In genomic region chr11:5512961-5513360, GRCm38 (mm10) we compare ENCODE assay signal across 37 mouse cellular contexts. TPM values are rescaled to one million over a fixed set of nuclear protein-coding genes. Genes with fewer than 3 reads are reported as not detected.
DNase-seq lines count a peak whose midpoint lies in the region; ATAC-seq and TF ChIP-seq lines count a peak whose summit lies in the region.
"Had no signal": no experiment of that assay in that cellular context is flagged by ENCODE, and none has a peak within 500 bp of the region (broad histone marks: within the 10 kb centered on the region; RNA-seq: fewer than 3 reads in every experiment).

No protein-coding gene starts in this region.

- 79% methylated on average over 8 of the region's 8 CpGs for WGBS in liver, postnatal 0 days (ENCODE audit: insufficient replicate concordance)
- WGBS in bone marrow, adult 2 months: 64% methylated on average over 8 of the region's 8 CpGs
- WGBS in stomach, embryonic 16.5 days: 76% methylated on average over 8 of the region's 8 CpGs
- 83% methylated on average over 8 of the region's 8 CpGs for WGBS in hindbrain, embryonic 10.5 days

- H3K9ac ChIP-seq in liver, postnatal 0 days (replicated peaks): no peak overlapping the region
- H3K9ac ChIP-seq in ES-E14 (ENCODE audit: insufficient read depth, low read depth, low read length, poor library complexity, severe bottlenecking): no peak overlapping the region
- H3K9ac ChIP-seq in stomach, embryonic 16.5 days (ENCODE audit: low read length): no peak overlapping the region
- H3K9ac ChIP-seq: embryonic facial prominence, embryonic 12.5 days; heart, embryonic 15.5 days; hindbrain, embryonic 12.5 days; limb, embryonic 13.5 days; liver, embryonic 13.5 days; lung, embryonic 14.5 days; neural tube, embryonic 13.5 days had no signal

- H3K4me1 ChIP-seq in liver, postnatal 0 days (ENCODE audit: insufficient read depth): peaks cover 31% of the 10 kb centered on the region
- peaks cover 21 to 31% of the 10 kb centered on the region in 2 experiments for H3K4me1 ChIP-seq in ES-E14 (ENCODE audit: control insufficient read depth in 2 of 2, insufficient read depth in 2 of 2, low read length in 2 of 2, poor library complexity in 1 of 2)
- peaks cover 11% of the 10 kb centered on the region for H3K4me1 ChIP-seq in bone marrow, adult 2 months (ENCODE audit: control insufficient read depth, insufficient read depth, low read length)
- H3K4me1 ChIP-seq in stomach, embryonic 16.5 days (ENCODE audit: control insufficient read depth, insufficient read depth, low read length): 0 out of 2 replicates have a peak, but pooled peaks cover under 1% of the 10 kb centered on the region
- H3K4me1 ChIP-seq in hindbrain, embryonic 10.5 days (replicated peaks): 0 out of 2 replicates have a peak, but pooled peaks cover 3% of the 10 kb centered on the region
- H3K4me1 ChIP-seq: embryonic facial prominence, embryonic 12.5 days; heart, embryonic 15.5 days; hindbrain, embryonic 12.5 days; limb, embryonic 13.5 days; midbrain, embryonic 10.5 days; neural tube, embryonic 13.5 days had no signal

- in situ Hi-C loops in ES-E14 (cut with MboI; ENCODE audit: low sequenced_read_pairs in 2 of 2, unreplicated experiment in 2 of 2): no loop called here

- H3K9me3 ChIP-seq in liver, postnatal 0 days (ENCODE audit: low read length): no peaks in the 10 kb centered on the region
- H3K9me3 ChIP-seq in ES-E14 (ENCODE audit: control insufficient read depth, insufficient read depth, low read depth, low read length): no peaks in the 10 kb centered on the region
- H3K9me3 ChIP-seq in stomach, embryonic 16.5 days (replicated peaks; ENCODE audit: control insufficient read depth, low read length): no peaks in the 10 kb centered on the region
- no peaks in the 10 kb centered on the region for H3K9me3 ChIP-seq in hindbrain, embryonic 10.5 days
- H3K9me3 ChIP-seq: embryonic facial prominence, embryonic 12.5 days; heart, embryonic 10.5 days; heart, embryonic 15.5 days; hindbrain, embryonic 12.5 days; limb, embryonic 13.5 days; liver, embryonic 13.5 days; midbrain, embryonic 10.5 days; neural tube, embryonic 13.5 days had no signal

- no peak for ATAC-seq in liver, postnatal 0 days
- no peak for ATAC-seq in stomach, embryonic 16.5 days (ENCODE audit: insufficient read depth, low FRiP score)
- ATAC-seq: activated CD4-positive, CD25-positive, alpha-beta regulatory T cell, adult 4 months; forebrain, embryonic 14.5 days; intestine, embryonic 16.5 days had no signal

- no peak for TF ChIP-seq CTCF in liver, postnatal 0 days (IDR thresholded peaks at IDR 0.05; ENCODE audit: low read depth)
- TF ChIP-seq CTCF in bone marrow, adult 2 months (IDR thresholded peaks at IDR 0.05; ENCODE audit: control insufficient read depth, insufficient read depth, low read length): no peak

- DNase-seq in liver, postnatal 0 days: no peak
- DNase-seq in liver (no peak), ES-E14 (ENCODE audit: low read depth, low spot score) (peak; percentile 22)
- no peak for DNase-seq in hindbrain, embryonic 10.5 days (ENCODE audit: low spot score)
- no peak for DNase-seq in yolk sac, embryonic 10.5 days (ENCODE audit: low spot score)
- DNase-seq: adrenal gland, adult 2 months; adrenal gland, postnatal 36 days; cerebellum, adult 8-10 months; embryo, embryonic 11 days; liver, embryonic 13.5 days; lung, embryonic 14.5 days; lung, postnatal 14 days; thymus, adult 2 months; thymus, postnatal 36 days had no signal

- peak overlapping the region; percentile 81; the same call in 1 of the 2 replicates for H3K27ac ChIP-seq in liver, postnatal 0 days (ENCODE audit: low read depth)
- peak overlapping the region; percentile 66; the same call in 1 of the 2 replicates for H3K27ac ChIP-seq in ES-E14 (ENCODE audit: insufficient read depth, low read depth, low read length, poor library complexity, severe bottlenecking)
- H3K27ac ChIP-seq in bone marrow, adult 2 months (ENCODE audit: control insufficient read depth, insufficient read depth, low read depth, low read length, poor library complexity): peak overlapping the region; percentile 42; the same call in 1 of the 2 replicates
- peak overlapping the region; percentile 23; the same call in 1 of the 2 replicates for H3K27ac ChIP-seq in stomach, embryonic 16.5 days (ENCODE audit: low read length)
- no peak overlapping the region for H3K27ac ChIP-seq in hindbrain, embryonic 10.5 days
- H3K27ac ChIP-seq: embryonic facial prominence, embryonic 12.5 days; heart, embryonic 10.5 days; hindbrain, embryonic 12.5 days; limb, embryonic 13.5 days; liver, embryonic 13.5 days; midbrain, embryonic 10.5 days; neural tube, embryonic 13.5 days had no signal

- H3K36me3 ChIP-seq in liver, postnatal 0 days (replicated peaks; ENCODE audit: insufficient read depth, low read length): no peaks in the 10 kb centered on the region
- H3K36me3 ChIP-seq in ES-E14 (ENCODE audit: control insufficient read depth, insufficient read depth, low read length, poor library complexity, severe bottlenecking): no peaks in the 10 kb centered on the region
- H3K36me3 ChIP-seq in stomach, embryonic 16.5 days (ENCODE audit: control insufficient read depth, insufficient read depth, low read length): no peaks in the 10 kb centered on the region
- H3K36me3 ChIP-seq in hindbrain, embryonic 10.5 days: no peaks in the 10 kb centered on the region
- H3K36me3 ChIP-seq: embryonic facial prominence, embryonic 12.5 days; heart, embryonic 10.5 days; heart, embryonic 15.5 days; hindbrain, embryonic 12.5 days; limb, embryonic 13.5 days; liver, embryonic 13.5 days; midbrain, embryonic 10.5 days; neural tube, embryonic 13.5 days had no signal

- TF ChIP-seq POLR2A in bone marrow, adult 2 months (IDR thresholded peaks at IDR 0.05; ENCODE audit: borderline replicate concordance, control insufficient read depth, low read depth, low read length): no peak

- no peak overlapping the region for H3K4me3 ChIP-seq in liver, postnatal 0 days (ENCODE audit: low read depth, low read length)
- H3K4me3 ChIP-seq in ES-E14 (ENCODE audit: insufficient read depth in 1 of 2, low read depth in 1 of 2, low read length in 2 of 2, poor library complexity in 1 of 2, severe bottlenecking in 1 of 2): no peak overlapping the region; a peak in 1 of 4 replicates
- H3K4me3 ChIP-seq in bone marrow, adult 2 months (replicated peaks; ENCODE audit: control insufficient read depth, low read depth, low read length): no peak overlapping the region
- no peak overlapping the region for H3K4me3 ChIP-seq in stomach, embryonic 16.5 days (replicated peaks; ENCODE audit: low read length)
- H3K4me3 ChIP-seq in hindbrain, embryonic 10.5 days: no peak overlapping the region
- H3K4me3 ChIP-seq: embryonic facial prominence, embryonic 12.5 days; heart, embryonic 10.5 days; heart, embryonic 15.5 days; hindbrain, embryonic 12.5 days; limb, embryonic 13.5 days; liver, embryonic 13.5 days; midbrain, embryonic 10.5 days; neural tube, embryonic 13.5 days had no signal

- TF ChIP-seq EP300 in liver, postnatal 0 days (IDR thresholded peaks at IDR 0.05; ENCODE audit: low read depth): no peak

- no peak overlapping the region for H3K4me2 ChIP-seq in liver, postnatal 0 days (ENCODE audit: low read depth, low read length)
- no peak overlapping the region for H3K4me2 ChIP-seq in stomach, embryonic 16.5 days (ENCODE audit: low read depth, low read length)
- H3K4me2 ChIP-seq: embryonic facial prominence, embryonic 12.5 days; heart, embryonic 15.5 days; hindbrain, embryonic 12.5 days; limb, embryonic 13.5 days; liver, embryonic 13.5 days; lung, embryonic 14.5 days; neural tube, embryonic 13.5 days had no signal

- no peaks in the 10 kb centered on the region for H3K27me3 ChIP-seq in liver, postnatal 0 days (ENCODE audit: insufficient read depth, low read length)
- H3K27me3 ChIP-seq in stomach, embryonic 16.5 days (ENCODE audit: control insufficient read depth, insufficient read depth, low read length): no peaks in the 10 kb centered on the region
- H3K27me3 ChIP-seq in hindbrain, embryonic 10.5 days (ENCODE audit: insufficient read depth, poor library complexity, severe bottlenecking): no peaks in the 10 kb centered on the region
- H3K27me3 ChIP-seq: CH12.LX; embryonic facial prominence, embryonic 12.5 days; heart, embryonic 15.5 days; hindbrain, embryonic 12.5 days; limb, embryonic 13.5 days; liver, embryonic 13.5 days; neural tube, embryonic 13.5 days had no signal

TF ChIP-seq in ES-E14, 5 proteins besides CTCF, POLR2A, EP300 and RAD21:
- no peak for TF ChIP-seq ZC3H11A (IDR thresholded peaks at IDR 0.05; ENCODE audit: borderline replicate concordance, low read depth, low read length)
TF ChIP-seq in ES-E14: peak in this region for 0.

RNA-seq across cellular contexts. Expression of gene Xbp1, which starts 7.5 kb away (rescaled TPM):
- polyA plus RNA-seq in liver, postnatal 0 days (2015; fragmentation: Nextera tagmentation; extraction: Ambion mirVana): 119 and 137 TPM in 2 replicates
- total RNA-seq in ES-E14 (2012; rRNA removed): 143 and 195 TPM in 2 replicates
- 24.1 and 52.1 TPM in 2 replicates for polyA plus RNA-seq in bone marrow, adult 2 months (2011; ENCODE audit: insufficient read depth, insufficient read length, low replicate concordance, missing spikeins)
- 238 and 248 TPM in 2 replicates for polyA plus RNA-seq in stomach, embryonic 16.5 days (2015; fragmentation: Nextera tagmentation; extraction: Ambion mirVana)
- polyA plus RNA-seq in hindbrain, embryonic 10.5 days (2016; fragmentation: Nextera tagmentation; extraction: Ambion mirVana): 126 and 131 TPM in 2 replicates

RNA-seq across cellular contexts. Expression of gene Ccdc117, which starts 29.0 kb away (rescaled TPM):
- polyA plus RNA-seq in liver, postnatal 0 days (2015; fragmentation: Nextera tagmentation; extraction: Ambion mirVana): 5.5 and 6.0 TPM in 2 replicates
- total RNA-seq in ES-E14 (2012; rRNA removed): 24.2 and 27.4 TPM in 2 replicates
- polyA plus RNA-seq in bone marrow, adult 2 months (2011; ENCODE audit: insufficient read depth, insufficient read length, low replicate concordance, missing spikeins): 4.9 and 9.5 TPM in 2 replicates
- 13.3 and 13.8 TPM in 2 replicates for polyA plus RNA-seq in stomach, embryonic 16.5 days (2015; fragmentation: Nextera tagmentation; extraction: Ambion mirVana)
- polyA plus RNA-seq in hindbrain, embryonic 10.5 days (2016; fragmentation: Nextera tagmentation; extraction: Ambion mirVana): 23.0 and 26.7 TPM in 2 replicates

RNA-seq across cellular contexts. Expression of gene Ankrd36, which starts 56.5 kb away (rescaled TPM):
- 1.5 and 1.9 TPM in 2 replicates for polyA plus RNA-seq in liver, postnatal 0 days (2015; fragmentation: Nextera tagmentation; extraction: Ambion mirVana)
- total RNA-seq in ES-E14 (2012; rRNA removed): 0.26 and 0.45 TPM in 2 replicates
- 2.1 TPM in 1 of 2 replicates, not detected in the other for polyA plus RNA-seq in bone marrow, adult 2 months (2011; ENCODE audit: insufficient read depth, insufficient read length, low replicate concordance, missing spikeins)
- 0.10 TPM in 2 replicates for polyA plus RNA-seq in stomach, embryonic 16.5 days (2015; fragmentation: Nextera tagmentation; extraction: Ambion mirVana)
- polyA plus RNA-seq in hindbrain, embryonic 10.5 days (2016; fragmentation: Nextera tagmentation; extraction: Ambion mirVana): not detected in 2 replicates
- total RNA-seq: adrenal gland, adult 2 months; adrenal gland, postnatal 36 days; CH12.LX; gastrocnemius, adult 18-20 months; gastrocnemius, postnatal 4 days; heart, postnatal 25 days; layer of hippocampus, adult 8-10 months; layer of hippocampus, postnatal 25 days; left cerebral cortex, adult 8-10 months; left cerebral cortex, postnatal 36 days; megakaryocyte progenitor cell, adult 5-6 weeks; midbrain, postnatal 0 days had no signal
- polyA plus RNA-seq: activated CD4-positive, CD25-positive, alpha-beta regulatory T cell, adult 4 months; adrenal gland, adult 2 months; forebrain, embryonic 14.5 days; frontal cortex, adult 2 months; heart, embryonic 15.5 days; intestine, embryonic 16.5 days; lung, embryonic 14.5 days; neural tube, embryonic 13.5 days; thymus, adult 2 months had no signal
